Mouse (Mus musculus) urinary bladder, adult 18-20 months (tissue): Measurements from ENCODE around the gene Clptm1.
A peak's percentile ranks its signal among the peaks of the same experiment; 100 is the strongest.
"Not testable (repeated sequence)": the region's sequence is repeated elsewhere in the genome, so short reads cannot be mapped to it uniquely, and the experiment has no call there.

Experiments
- DNase-seq, 2 experiments: peaks; one replicate each; pipeline ENCODE4 v3.0.0; 2022; ENCODE audit warnings: low spot score in 2 of 2, mixed read lengths in 2 of 2

Gene Clptm1

DNA sequence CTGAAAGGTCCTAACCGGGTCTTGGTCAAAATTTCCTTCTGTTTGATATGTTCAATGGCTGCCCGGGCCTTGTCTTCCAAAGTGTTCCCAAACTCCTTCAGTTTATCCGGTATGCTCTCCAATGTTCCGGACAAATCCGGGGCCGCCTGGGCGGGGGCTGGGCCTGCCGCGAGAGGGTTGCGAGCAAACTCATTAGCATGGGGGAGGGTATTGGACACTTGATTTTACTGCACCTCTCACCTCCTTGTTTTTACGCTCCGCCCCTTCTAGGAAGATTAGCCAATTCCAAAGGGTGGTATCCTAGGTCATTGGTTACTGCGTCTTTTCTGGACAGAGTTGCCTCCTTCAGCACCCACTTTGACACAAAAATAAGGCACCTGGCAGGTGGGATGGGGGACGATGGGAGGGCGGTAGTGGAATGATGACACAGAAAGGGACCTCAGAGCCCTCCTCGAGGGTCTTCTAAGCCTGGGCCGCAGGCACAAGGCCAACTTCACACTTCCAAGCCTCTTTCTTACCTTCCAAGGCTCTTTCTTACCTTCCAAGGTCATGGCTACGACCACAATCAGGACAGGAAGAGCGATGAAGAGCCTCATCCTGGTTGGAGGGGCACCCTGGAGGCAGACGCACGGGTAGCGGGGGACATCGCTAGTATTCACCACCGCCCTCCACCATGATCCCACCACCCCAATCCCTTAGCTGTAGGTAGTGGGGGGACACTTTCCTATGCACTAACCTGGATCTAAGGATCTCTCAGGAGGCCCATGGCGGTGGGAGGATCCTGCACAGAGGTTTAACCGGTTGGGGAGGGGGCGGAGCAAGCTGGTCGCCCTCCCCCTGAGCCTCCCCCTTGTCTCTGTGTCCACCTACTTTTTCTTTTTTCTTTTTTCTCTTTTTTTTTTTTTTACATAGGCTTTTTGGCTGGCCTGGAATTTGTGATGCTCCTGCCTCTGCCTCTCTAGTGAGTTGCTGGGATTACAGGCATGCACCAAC is 27.3 kb upstream of the Clptm1 start, which contains the start of gene Apoc1:
Gene Apoc1 (minus strand): TSS at position 788 of the 993 bp plus-strand sequence.
- no peak for DNase-seq

DNA sequence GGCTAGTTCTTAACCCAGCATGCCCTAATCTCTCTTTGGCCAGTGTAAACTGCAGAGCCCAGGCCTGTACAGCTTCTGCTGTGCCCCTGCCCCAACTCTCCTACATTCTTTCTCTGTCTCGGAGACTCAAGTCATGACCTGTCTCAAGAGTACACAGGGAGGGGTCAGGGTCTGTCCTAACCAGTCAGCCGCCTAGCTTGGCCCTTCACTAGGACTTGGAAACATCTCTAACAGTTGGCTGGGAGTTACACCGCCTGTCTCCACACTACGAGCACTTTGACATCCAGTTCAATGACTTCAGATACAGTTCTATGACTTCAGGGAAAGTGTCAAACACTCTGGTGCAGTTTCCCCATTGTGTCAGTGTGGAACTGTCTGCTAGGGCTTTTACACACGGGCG is 26.6 kb upstream of the Clptm1 start:
- no peak for DNase-seq

DNA sequence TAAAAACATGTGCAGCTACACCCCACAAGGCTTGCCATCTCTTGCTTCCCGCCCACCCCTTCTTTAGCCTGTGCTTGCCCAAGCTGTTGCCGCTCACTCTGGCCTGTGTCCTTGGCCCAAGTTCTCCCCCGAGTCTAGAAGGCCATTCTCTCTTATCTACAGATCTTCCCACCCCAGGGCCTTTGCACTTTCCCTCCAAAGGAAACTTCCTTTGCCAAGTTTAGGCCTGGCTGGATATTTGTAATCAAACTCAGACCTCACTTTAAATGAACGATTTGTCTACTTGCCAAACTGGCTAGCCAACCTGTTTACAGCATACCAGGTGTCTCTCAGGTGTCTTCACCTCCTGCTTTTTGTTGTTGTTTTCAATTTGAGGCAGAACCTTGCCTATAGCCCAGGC is 26.0 kb upstream of the Clptm1 start:
- DNase-seq, result no peak

DNA sequence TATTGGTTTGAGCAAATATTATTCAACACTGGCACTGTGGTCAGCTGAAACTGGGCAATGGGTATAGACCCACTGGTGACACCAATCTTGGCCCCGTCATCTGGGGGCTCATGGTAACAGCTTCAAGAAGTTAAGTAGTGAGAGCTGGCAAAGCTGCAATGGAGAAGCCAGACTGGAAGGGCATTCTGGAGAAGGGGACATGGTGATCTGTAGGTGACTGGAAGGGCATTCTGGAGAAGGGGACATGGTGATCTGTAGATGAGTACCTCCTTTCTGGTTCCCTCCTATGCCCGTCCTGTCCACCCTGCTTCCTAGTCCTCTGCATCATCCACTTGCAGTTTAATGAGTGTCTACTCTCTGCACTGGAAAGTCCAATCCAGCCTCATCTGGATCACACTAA is 23.8 kb upstream of the Clptm1 start:
- DNase-seq, result no peak

DNA sequence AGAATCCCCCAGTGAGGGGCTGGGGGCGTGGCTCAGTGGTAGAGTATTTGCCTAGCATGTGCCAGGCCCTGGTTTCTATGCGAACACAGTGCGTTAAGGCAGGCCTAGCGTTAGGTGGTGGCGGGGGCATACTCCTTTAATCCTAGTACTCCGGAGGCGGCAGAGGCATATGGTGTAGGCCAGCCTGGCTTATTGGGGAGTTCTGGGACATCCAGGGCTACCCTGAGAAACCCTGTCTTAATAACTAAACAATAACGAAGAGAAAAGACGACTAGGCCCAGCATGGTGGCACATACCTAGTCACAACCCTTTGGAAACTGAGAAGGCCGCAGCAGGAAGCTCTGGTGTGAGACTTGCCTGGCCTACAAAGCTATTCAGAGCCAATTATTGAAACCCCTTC is 23.3 kb upstream of the Clptm1 start:
- no peak for DNase-seq

DNA sequence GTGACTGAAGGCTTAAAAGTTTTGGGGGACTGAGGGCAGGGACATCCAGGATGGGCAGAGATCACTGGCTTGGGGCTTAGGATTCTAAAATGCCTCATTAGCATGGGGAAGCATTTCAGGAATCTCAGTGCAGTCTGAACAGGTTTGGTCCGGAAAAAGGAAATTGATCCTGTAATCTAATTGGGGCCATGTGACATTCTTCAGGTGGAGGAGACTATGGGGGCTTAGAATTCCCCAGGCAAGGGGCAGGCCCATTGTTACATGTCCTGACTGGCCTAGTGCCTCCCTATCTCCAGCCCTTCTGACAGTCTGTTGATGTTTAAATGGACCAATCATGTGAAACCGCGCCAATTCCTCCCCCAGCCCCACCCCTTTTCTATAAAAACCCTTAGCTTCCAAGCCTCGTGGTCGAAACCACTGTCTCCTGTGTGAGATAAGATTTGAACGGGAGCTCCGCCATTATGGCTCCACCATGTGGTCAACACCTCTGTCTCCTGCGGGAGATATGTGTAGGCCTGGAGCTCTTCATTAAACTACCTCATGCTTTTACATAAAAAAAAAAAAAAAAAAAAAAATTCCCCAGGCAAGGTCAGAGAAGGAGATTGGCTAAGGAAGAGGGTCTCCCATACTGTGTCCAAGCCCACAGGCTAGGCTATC is 22.2 kb upstream of the Clptm1 start:
- not testable (repeated sequence) for DNase-seq

DNA sequence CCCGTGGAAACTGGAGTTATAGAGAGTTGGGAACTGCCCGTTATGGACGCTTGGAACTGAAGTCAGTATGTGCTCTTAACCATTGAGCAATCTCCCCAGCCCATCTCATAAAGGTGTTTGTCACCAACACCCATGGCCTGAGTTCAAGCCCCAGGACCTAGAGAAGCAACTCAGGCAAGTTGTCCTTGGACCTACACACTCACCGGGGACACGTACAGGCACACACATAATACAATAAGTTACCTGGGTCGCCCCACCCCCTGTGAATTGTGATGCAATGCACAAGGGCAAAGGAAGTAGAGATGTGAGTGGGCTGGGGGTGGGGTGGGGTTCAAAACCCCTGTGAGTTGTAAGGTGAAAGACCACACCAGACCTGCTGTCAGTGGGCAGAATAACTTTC is 21.7 kb upstream of the Clptm1 start:
- DNase-seq, result no peak

DNA sequence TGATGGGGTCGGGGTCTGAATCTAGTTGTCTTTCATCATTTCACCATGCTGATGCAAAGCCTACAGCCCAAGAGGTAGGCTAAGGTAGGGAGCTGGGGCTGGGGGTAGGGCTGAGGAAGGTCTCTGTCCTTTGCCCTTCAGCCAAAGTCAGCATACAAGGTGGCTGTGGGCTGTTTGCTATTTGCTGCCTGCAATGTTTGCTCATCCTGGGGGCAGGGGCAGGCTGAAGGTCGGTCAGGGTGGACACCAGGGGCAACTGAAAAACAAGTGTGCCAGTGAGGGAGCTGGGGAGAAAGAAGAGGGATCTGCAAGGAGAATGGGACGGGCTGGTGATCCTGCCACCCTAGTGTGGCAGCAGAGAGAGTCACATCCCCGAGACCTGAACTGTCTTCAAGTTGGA is 20.5 kb upstream of the Clptm1 start:
- DNase-seq, result no peak

DNA sequence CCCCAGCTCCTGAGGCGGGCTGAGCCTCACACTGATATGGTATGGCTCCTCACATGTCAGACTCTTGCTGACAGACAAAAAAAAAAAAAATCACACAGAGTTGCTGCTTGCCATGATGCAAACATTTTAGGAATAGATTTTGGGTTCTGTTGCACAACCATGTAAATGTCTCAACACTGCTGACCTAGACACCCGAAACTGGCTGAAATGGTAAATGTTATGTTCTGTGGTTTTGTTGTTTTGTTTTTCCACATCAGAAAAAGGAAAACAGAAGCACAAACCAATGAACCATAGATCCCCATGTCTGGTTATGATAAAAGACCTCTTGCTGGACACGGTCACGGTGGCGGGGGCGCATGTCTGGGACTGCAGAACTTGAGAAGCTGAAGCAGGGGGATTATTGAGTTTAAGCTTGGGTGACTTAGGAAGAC is 19.0 kb upstream of the Clptm1 start:
- no peak for DNase-seq

DNA sequence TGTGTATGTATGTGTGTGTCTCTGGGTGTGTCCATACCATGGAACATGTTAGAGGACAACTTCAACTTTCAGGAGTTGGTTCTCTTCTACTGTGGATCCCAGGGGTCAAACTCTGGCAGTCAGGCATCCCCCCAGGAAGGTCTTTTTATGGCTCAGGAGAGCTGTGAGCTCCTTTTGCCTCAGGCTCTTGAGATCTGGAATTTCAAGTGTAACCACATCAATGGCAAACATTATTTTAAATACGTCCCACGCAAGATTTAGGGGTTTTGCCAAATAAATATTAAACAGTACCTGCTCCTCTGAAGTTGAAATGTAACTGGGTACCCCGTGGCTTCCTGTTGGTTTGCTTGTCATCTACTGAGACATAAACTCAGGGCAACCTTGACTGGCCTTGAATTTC is 18.1 kb upstream of the Clptm1 start:
- DNase-seq, result no peak

DNA sequence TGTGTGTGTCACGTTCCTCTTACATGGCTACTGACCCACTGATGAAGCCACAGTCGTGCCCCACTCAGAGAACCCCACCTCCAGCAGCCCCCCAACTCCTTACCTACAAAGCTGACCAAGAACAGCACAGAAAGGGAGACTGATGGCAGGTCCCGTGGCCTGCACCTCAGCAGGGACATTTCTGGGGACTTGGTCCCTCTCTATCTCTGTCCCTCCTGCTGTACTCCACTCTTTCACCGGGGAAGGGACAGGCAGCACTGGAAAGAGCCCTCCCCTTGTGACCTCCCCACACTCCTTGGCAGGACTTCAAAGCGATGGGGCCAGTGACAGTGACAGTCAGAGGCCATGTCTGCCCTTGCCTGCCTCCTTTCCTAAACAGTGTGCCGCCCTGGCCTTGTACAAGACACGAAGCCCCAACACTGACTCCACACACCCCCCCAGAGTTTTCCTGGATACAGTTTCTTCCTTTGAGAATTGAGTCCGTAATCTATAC is 16.4 kb upstream of the Clptm1 start, which contains the start of the genes Gm44805 and Apoc4:
Gene Gm44805 (minus strand): TSS at position 222 of the 493 bp plus-strand sequence.
Gene Apoc4 (minus strand): TSS at position 278 of the 493 bp plus-strand sequence.
- no peak for DNase-seq

DNA sequence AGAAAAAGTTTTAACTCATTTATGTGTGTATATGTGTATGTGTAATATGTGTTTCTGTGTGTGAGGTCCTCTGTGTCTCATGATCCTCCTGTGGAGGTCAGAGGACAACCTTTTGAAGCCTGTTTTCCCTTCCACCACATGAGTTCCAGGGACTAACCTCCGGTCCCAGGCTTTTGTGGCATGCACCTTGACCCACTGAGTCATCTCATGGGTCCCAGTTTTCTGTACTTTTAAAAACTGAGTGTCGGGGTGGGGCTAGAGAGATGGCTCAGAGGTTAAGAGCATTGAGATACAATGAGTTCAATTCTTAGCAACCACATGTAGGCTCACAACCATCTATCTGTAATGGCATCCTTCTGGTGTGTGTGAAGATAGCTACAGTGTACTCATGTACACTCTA is 15.9 kb upstream of the Clptm1 start:
- no peak for DNase-seq

DNA sequence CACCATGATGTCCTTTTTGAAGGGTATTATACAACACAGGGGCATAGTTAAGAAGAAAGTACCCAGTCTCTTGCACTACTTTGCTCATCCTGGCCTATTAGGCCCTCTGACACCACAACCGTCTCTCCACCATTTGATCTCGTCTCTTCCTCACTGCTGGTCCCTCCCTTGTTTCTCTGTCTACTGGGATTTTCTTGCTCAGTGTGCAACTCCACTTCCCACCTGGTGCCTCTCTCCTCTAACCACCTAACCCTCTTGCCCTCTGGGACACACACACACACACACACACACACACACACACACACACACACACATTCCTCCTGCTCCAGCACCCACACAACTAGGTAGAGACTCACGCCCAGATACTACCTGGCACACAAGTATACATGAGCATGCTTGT is 14.1 kb upstream of the Clptm1 start:
- no peak for DNase-seq

DNA sequence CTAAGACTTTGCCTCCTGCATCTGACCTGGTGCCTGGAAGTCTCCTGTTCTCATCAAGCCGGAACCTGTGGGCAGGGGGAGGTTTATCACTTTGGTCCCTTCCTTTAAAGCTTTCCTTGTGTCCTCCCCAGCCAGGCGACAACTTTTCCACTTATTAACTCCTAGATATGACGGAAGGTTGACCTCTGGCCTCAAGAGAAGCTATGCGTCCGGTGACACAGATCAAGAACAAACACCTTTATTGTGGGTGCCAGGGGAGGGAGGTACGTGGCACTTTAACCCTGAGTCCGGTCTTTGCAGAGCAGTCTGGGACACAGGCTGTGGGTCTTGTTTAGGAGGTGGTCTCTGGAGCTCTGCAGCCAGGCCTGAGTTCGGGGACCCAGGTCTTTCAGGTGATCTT is 13.0 kb upstream of the Clptm1 start, which contains the start of gene Apoc2:
Gene Apoc2 (minus strand): TSS at position 70 of the 400 bp plus-strand sequence.
- no peak for DNase-seq

DNA sequence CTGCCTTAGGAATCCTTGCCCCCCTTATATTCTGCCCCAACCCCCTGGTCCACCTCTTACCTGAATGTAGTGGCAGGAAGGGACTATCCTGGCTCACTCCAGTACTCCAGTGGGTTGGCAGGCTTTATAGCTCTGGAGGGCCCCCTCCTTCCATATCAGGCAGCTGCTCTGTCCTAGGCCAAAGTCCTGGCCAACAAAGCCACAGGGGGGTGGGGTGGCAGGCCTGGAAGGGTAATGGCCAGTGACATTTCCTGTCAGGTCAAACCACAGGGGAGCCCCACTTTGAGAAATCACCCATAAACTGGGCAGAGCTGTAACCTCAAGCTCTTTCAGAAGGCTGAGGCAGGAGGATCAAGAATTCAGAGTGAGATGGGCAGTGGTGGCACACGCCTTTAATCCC is 11.8 kb upstream of the Clptm1 start:
- DNase-seq, result no peak

DNA sequence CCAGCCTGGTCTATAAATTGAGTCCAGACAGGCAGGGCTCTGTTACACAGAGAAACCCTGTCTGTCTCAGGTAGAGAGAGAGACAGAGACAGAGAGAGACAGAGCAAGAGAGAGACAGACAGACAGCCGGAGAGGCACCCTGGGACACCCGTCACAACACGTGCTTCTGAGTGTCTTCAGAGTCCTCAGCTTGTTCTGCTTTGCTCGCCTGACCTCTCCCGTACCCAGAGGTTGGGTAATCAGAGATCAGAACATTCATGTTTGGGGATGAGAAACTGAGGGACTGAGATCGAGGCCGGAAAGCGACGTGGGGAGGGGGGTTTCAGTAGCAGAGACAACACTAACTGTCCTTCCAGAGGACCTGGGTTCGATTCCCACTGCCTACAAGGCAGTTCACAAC is 11.0 kb upstream of the Clptm1 start:
- no peak for DNase-seq

DNA sequence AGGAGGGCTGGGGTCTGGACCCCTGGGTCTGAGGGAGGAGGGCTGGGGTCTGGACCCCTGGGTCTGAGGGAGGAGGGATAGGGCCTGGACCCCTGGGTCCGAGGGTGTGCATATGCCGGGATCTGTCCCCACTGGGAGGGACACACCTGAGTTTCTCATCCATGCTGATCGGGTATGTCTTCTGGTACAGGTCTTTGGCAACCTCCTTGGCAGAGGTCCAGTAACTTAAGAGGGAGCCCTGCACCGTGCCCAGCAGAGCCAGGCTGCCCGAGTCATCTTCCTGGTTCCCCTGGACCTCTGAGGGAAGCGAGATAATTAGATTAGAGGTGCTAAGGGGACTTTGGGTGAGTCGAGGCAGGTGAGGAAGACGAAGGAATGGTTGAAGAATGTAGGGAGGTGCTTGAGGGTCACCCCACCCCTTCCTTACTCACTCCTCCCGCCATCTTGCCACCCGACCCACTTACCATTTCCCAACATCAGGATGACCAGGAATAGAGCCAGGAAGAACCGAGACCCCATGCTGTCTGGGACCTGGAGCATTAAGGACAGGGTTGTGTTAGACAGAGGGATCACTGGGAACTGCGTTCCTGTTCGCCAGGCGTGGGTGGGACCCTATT is 8.4 kb upstream of the Clptm1 start:
- DNase-seq, result no peak

DNA sequence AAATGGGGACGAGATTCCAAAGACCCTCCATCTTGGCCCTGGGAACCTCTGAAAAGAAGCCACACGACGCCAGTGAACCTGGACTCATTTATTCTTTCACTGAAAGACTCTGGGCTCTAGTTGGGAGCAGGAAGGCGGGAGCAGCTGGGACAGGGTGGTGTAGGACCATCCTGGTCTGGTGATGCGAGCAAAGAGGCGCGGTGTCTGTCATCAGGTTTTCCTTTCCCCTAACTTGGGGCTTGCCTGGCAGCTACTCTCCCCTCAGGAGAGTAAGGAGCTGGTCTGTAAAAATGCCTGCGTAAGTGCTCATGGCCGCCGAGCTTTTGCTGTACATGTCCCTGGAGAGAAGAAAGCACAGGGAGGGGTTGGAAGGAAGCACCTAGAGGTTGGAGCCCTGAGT is 6.7 kb upstream of the Clptm1 start:
- DNase-seq, result no peak

DNA sequence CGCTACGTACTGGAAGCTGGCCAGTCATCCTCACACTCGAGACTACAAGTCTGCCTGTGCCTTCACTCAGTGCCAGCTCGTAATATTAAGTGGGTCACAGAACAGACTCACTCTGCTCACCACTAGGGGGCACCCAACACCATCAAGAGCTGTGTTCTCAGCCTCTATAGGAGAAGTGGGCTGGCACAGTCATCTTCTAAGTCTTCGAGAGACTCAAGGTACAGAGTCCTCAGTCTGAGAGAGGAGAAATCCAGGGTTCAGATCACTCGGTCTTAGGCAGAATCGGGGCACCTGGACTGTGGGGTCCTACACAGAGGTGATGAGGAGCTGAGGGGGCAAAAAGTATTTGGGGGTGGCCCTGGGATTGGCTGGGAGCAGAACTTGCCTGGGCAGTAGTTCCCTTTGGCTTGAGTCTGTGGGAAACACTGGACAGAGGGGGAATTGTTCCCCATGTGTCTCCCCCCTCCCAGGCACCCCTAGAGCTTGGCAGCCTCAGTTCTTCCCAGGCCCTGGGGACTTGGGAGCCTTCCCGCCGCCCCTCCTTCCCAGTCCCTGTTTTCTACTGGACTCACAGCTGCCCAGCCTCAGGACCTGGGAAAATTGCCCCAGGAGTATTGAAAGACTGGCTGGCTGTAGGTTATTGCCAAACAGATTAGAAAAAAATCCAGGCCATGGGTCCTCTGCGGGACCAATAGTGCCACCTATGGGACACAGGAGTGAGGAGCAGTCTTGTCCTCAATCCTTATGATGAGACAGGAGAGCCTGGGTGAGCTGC is 4.3 kb upstream of the Clptm1 start:
- peak; percentile 70 to 88 for DNase-seq

DNA sequence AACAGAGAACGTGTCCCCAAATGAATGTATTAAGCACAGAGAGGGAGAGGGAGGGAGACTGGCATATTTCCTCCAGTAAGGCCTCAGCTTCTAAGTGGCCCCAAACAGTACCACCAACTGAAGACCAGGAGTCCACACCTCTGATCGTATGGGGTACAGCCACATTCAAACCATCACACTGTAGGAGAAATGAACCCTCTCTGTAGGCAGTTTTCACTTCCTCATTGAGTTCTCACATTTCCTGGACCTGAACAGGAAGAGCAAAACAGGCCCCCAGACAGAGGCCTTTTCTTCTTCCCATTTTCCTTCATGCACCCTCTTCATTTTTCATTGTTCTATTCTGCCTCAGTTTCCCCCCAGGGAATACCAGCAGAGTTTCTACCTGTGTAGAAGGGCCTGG is 2.6 kb upstream of the Clptm1 start:
- no peak for DNase-seq

DNA sequence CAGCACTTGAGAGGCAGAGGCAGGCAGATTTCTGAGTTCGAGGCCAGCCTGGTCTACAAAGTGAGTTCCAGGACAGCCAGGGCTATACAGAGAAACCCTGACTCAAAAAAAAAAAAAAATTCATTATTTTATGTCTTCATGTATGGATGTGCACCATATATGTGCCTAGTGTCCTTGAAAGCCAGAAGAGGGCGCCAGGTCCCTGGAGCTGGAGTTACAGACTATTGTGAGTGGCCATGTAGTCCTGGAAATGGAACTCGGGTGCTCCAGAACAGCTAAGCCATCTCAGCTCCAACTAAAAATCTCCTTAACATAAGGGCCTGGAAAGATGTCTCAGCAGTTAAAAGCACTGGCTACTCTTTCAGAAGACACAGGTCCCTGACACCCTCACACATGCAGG is 1.9 kb upstream of the Clptm1 start:
- no peak for DNase-seq
